Mouse (Mus musculus) cerebellum, adult 18-20 months (tissue): ENCODE data around the gene Swt1.
"Not testable (repeated sequence)": the region's sequence is repeated elsewhere in the genome, so short reads cannot be mapped to it uniquely, and the experiment has no call there.

Experiments
- DNase-seq, 2 experiments: peaks; one replicate each; pipeline ENCODE4 v3.0.0; 2021

Gene Swt1

DNA sequence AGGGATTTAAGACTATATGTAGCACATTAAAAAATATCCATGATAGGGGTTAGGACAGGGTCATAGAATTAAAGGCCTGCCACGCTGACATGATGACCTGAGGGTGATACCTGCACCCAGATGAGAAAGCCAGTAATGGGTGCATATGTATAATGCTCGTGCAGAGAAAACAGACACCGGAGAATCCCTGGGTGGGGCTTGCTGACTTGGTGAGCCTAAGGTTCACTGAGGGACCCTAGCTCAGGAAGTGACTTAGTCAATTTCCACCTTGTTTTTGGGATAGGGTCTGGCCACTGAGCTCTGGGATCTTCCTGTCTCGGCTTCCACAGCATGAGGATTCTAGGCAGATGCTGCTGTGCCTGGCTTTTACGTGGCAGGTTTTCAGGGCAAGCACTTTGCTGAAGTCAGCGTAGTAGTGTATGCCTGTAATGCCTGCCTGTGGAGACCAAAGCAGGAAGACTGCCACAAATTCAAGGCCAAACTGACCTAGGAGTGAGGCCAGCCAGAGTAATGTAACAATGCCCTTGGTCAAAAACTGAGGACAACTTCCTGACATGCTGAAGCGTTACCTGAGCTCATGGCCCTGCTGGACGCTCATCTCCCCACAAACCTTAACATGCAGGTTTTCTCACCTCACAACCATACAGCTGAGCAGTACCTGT, 61.2 kb downstream of the Swt1 start:
- DNase-seq, result no peak

GRCm38 (mm10) chr1:151359374-151359773, 68.9 kb downstream of the Swt1 start:
- no peak for DNase-seq

- DNase-seq, result no peak
These were observed 72.3 kb downstream of the Swt1 start for GRCm38 (mm10) chr1:151355994-151356393.

GRCm38 (mm10) chr1:151352911-151353310, 75.3 kb downstream of the Swt1 start:
- DNase-seq, result no peak

GRCm38 (mm10) chr1:151348293-151348692, 80.0 kb downstream of the Swt1 start:
- DNase-seq, result not testable (repeated sequence)

- DNase-seq, result no peak
These were observed 81.6 kb downstream of the Swt1 start for GRCm38 (mm10) chr1:151346681-151347127.

- no peak for DNase-seq
These were observed 82.4 kb downstream of the Swt1 start for GRCm38 (mm10) chr1:151345863-151346195.

- peak; percentile 97 to 98 for DNase-seq
These were observed 83.0 kb downstream of the Swt1 start for GRCm38 (mm10) chr1:151345109-151345862.

DNA sequence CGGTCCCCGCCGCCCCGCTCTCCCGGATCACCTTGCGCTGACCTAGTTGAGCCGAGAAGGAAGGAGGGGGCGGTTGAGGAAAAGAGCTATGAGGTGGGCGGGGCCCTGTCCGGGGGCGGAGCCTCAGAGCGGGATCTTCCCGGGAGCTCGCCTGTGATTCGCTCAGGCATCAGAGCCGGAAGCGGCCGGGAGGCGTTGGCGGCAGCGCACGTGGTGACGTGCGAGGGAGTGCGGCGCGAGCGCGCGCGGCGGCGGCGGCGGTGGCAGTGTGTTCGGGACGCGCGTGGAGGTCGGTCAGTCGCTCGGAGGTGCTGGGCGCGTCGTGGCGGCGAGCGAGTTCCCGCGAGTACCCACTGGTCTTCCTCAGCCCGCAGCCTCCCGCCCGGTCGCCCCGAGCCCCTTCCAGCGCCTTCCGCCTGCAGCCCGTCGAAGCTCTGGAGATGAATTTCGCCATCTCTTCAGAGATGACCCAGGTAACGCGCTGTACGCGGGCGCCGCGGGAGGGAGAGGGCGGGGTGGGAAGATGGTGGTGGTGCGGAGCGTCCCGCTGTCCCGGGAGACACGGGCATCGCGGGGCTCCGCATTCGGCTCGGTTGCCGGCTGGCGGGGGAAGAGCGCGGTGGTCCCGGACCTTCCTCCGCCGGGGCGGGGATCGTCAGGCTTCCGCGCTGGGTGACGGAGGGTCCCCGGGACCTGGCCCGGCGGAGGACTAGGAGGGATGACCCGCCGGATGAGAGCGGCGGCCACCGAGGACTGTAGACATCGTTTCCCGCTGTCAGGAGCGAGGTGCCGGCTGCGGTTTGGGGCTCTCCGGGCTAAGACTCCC, 83.8 kb downstream of the Swt1 start, which contains the start of gene Ivns1abp:
Gene Ivns1abp, plus strand, starts transcription at position 195 of the 826 bp plus-strand sequence.
- peak; percentile 99 for DNase-seq

- peak in 1 of 2 experiments; percentile 29 for DNase-seq
These were observed 84.5 kb downstream of the Swt1 start for GRCm38 (mm10) chr1:151343571-151344282.

DNA sequence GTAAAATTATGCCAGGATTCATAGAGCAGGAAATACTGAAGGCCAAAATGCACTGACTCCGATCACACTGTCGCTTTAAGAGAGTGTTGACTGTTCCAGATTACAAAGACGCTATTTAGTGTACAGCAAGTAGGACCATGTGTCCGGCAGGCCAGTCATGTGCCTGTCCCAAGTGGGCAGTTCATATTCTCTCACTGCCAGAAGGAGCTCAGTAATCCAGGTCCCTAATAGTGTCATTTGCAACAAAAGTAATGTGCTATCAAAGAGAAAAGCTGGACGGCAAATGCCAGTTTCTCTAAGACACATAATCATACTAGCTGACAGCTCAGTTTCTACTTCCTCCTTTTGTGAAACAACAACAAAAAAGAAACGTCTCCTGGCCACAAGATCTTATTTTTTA, 85.3 kb downstream of the Swt1 start:
- peak in 1 of 2 experiments; percentile 23 for DNase-seq

GRCm38 (mm10) chr1:151342311-151342710, 85.9 kb downstream of the Swt1 start:
- DNase-seq, result no peak

DNA sequence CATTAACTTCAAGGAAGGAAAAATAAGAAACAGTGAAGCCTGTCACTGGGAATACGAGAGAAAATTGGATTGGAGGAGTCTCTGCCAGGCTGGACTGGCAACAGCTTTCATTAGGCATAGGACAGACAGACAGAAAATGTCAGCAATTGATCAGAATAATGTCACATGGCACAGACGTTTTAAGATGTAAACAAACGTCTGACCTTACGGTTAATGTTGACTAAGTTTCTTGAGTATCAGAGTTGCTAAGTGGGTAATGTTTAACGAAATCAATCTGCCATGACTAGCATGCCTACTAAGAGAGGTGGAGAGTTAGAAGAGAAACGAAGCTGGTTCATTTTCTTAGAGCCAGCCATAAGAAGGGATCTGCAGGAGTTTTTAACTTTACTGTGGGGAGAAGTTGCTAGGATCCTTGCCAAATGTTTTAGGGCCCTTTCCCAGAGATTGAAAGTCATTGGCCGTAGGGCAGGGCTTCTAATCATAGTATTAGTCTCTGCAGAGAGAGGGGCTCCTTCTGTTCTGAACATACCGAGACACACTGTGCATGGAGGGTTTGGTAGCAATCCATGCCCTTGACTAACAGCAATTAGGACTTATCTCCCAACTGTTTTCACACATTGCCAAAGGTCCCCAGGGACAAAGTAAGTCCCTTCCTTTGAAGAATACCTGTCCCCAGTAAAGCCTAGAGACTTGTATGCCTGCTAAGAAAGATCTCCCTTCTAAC, 86.8 kb downstream of the Swt1 start:
- no peak for DNase-seq

- no peak for DNase-seq
These were observed 89.3 kb downstream of the Swt1 start for GRCm38 (mm10) chr1:151338941-151339340.

DNA sequence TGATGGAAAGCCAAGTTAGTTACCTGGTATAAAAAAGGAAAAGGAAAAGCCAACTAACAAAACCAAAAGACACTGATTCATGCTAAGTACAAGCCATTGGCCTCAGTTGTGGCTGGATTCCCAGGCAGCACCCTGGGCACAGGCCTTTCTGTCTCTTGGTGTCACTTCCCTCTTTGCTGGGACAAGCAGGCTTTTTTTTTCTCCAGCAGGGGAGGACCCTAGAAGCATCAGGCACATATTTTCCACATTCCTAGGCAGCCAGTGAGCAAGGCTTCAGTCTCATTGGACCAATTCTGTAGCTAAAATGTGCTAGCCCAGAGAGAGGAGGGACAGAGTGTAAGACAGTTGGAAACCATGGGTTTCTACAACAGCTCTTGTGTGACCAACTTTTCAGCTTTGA, 90.0 kb downstream of the Swt1 start:
- no peak for DNase-seq

GRCm38 (mm10) chr1:151332819-151333218, 95.4 kb downstream of the Swt1 start:
- DNase-seq, result no peak

DNA sequence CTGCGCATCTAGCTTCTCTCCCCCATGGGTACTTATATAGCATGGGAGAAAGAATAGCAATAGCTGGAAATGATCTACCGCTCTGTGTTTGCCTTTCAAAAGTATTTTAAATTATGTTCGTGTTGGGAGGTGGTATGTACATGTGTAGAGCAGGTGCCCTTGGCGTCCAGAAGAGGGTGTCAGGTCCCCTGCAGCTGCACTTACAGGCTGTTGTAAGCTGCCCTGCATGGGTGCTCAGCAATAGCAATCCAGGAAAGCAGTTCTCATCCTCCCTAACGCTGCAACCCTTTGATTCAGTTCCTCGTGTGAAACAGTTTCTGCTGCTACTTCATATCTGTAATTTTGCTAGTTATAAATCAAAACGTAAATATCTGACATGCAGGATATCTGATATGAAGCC, 98.7 kb downstream of the Swt1 start:
- DNase-seq, result no peak

DNA sequence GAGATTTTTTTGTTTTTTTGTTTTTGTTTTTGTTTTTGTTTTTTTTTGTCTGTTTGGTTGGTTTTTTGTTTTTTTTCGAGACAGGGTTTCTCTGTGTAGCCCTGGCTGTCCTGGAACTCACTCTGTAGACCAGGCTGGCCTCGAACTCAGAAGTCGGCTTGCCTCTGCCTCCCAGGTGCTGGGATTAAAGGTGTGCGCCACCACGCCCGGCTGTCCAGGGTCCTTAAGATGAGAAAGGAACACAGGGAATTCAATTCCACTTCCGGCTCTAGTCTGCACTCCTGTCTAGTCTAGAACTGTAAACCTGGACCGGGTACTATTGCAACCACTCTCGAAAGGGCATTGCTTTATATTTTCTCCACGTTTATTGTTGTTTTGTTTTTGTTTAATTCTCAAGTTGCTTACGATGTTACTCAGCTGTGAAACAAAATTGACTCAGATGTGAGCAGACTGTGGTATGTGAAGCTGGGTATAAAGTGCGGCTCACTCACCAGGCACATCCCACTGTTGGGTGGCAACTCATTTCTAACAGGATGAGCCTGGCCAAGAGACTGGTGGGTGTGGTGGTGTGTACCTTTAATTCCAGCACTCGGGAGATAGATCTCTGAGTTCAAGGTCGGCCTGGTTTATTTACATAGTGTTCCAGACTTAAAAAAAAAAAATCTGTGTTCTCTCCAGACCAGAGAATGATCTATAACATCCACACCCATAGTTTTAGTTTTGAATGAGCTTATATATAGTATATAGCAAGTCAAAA, 99.7 kb downstream of the Swt1 start:
- DNase-seq, result no peak

GRCm38 (mm10) chr1:151325328-151325727, 102.9 kb downstream of the Swt1 start:
- no peak for DNase-seq

DNA sequence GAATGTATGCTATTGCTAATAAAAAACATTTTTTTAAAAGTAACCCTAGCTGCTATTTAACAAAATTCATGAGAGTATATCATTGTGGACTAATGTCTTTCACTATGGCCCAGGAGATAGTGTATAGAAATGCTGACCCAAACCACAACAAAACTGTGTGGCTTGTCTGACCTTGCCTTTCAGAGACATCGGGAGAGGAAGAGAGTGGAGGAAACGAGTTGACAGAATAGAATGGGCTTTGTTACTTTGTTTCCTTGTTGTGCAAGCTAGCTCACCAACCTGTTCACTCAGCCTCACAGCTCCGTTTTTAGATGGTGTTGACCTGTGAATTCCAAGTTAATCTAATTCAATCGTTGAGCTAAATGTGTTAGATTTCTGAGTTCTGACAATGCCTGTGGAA, 107.8 kb downstream of the Swt1 start:
- no peak for DNase-seq

GRCm38 (mm10) chr1:151319267-151319666, 109.0 kb downstream of the Swt1 start:
- DNase-seq, result no peak
